Mouse (Mus musculus) kidney, embryonic 16.5 days (tissue): ENCODE measurements around the gene Rcbtb2. TPM values are rescaled to one million over a fixed set of nuclear protein-coding genes. Genes with fewer than 3 reads are reported as not detected.

Experiments used
- microRNA counts: library from miRNA; unstranded; fragments of <30 nt; microRNA quantifications from one replicate; lab custom pipeline; 2016
- microRNA-seq: library from miRNA; unstranded; fragments of <30 nt; microRNA quantifications from one replicate; pipeline ENCODE4, GENCODE M21; 2016
- polyA plus RNA-seq: library from polyadenylated mRNA; unstranded; fragments of >200 nt; fragmentation: Nextera tagmentation; extraction: Ambion mirVana; gene quantifications from 2 replicates; pipeline ENCODE4 v1.2.1, GENCODE M21; 2015

Gene Rcbtb2
- polyA plus RNA-seq, 1 experiment from 2014 or later: 127 TPM

MicroRNAs within 50 kb of the gene (microRNA counts, 519-probe panel; counts per million panel counts)
- microRNA mmu-miR-687 (lab: Ali Mortazavi, UCI): 104 counts per million, percentile 35 among the panel's probes with 10 or more counts

Small RNA genes lying within 50 kb of the gene (microRNA-seq; reads per million reads assigned to microRNA genes)
- gene Mir687: not detected

Other genes with a start within 250 kb of the Rcbtb2 start
- gene Cysltr2, start 73.9 kb upstream of the Rcbtb2 start, polyA plus RNA-seq: 0.50 and 0.75 TPM in 2 replicates
- gene Lpar6, start 114.9 kb downstream of the Rcbtb2 start, polyA plus RNA-seq: 14.5 and 14.7 TPM in 2 replicates
- gene Rb1, start 202.8 kb downstream of the Rcbtb2 start, polyA plus RNA-seq: 25.4 and 28.1 TPM in 2 replicates